In the genomic region with DNA sequence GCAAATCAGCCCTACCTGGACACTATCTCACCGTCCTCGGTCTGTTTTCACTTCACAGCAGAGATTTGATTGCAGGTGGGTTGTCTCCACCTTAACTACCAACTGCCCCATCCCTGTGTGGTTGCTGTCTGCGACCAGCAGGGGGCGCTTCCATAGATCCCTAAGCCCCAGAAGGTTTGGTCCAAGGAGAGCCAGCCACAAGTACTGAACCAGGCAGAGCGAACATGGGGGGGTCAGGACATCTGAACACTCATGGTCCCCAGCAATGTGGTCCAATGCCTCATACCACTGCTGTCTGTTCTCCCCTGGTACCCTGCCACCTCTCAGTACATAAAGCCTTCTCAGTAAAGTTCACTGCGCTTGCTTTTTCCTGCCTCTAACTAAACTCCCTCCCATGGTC, we compare ENCODE assay signal across 8 mouse cellular contexts. TPM values are rescaled to one million over a fixed set of nuclear protein-coding genes. Genes with fewer than 3 reads are reported as not detected.
A peak's percentile ranks its signal among the peaks of the same experiment; 100 is the strongest.
DNase-seq lines count a peak whose midpoint lies in the region; ATAC-seq and TF ChIP-seq lines count a peak whose summit lies in the region.

No protein-coding gene starts in this region.

- ATAC-seq in G1E (ENCODE audit: extremely low read depth, insufficient number of reproducible peaks, low FRiP score, poor library complexity, severe bottlenecking), result peak; percentile 36; the same call in 1 of the 2 replicates
- ATAC-seq in heart, embryonic 16.5 days (replicated peaks; ENCODE audit: extremely low read depth, insufficient read depth, low FRiP score), result no peak
- ATAC-seq in lung, embryonic 15.5 days (ENCODE audit: borderline replicate concordance, extremely low read depth, low FRiP score, low TSS enrichment), result no peak

- peak; percentile 86 for TF ChIP-seq CTCF in G1E (IDR thresholded peaks at IDR 0.05; ENCODE audit: low read depth, low read length)
- TF ChIP-seq CTCF in brain, embryonic 14.5 days (IDR thresholded peaks at IDR 0.05; ENCODE audit: borderline replicate concordance, extremely low read depth, insufficient read depth, insufficient read length), result peak; percentile 91

- no peaks in the 10 kb centered on the region for H3K36me3 ChIP-seq in G1E (replicated peaks)
- no peaks in the 10 kb centered on the region for H3K36me3 ChIP-seq in forebrain, embryonic 10.5 days (replicated peaks)
- H3K36me3 ChIP-seq in heart, embryonic 16.5 days (ENCODE audit: control insufficient read depth, insufficient read depth), result no peaks in the 10 kb centered on the region
- H3K36me3 ChIP-seq in lung, embryonic 15.5 days, result no peaks in the 10 kb centered on the region

- H3K4me2 ChIP-seq in heart, embryonic 16.5 days (ENCODE audit: low read depth, low read length), result peak overlapping the region; percentile 95
- H3K4me2 ChIP-seq in lung, embryonic 15.5 days, result peak overlapping the region; percentile 91

- DNase-seq in G1E (ENCODE audit: low spot score), result peak; percentile 60
- peak; percentile 71 for DNase-seq in brain, embryonic 14.5 days (ENCODE audit: low read depth)
- peak; percentile 71 for DNase-seq in forebrain, embryonic 10.5 days (ENCODE audit: extremely low spot score, low spot score)
- peak; percentile 83 for DNase-seq in kidney, postnatal 14 days
- DNase-seq in right cerebral cortex, postnatal 10 days (ENCODE audit: low spot score in 2 of 2), result peak; percentile 71 to 77
- DNase-seq in urinary bladder, postnatal 36 days (ENCODE audit: low spot score in 2 of 2), result peak; percentile 49 to 67

- peaks cover 66% of the 10 kb centered on the region for H3K4me1 ChIP-seq in G1E (ENCODE audit: insufficient read depth, low read depth, low read length)
- peaks cover 68% of the 10 kb centered on the region for H3K4me1 ChIP-seq in forebrain, embryonic 10.5 days
- peaks cover 46% of the 10 kb centered on the region for H3K4me1 ChIP-seq in heart, embryonic 16.5 days (ENCODE audit: control insufficient read depth, insufficient read depth, low read length)
- peaks cover 57% of the 10 kb centered on the region for H3K4me1 ChIP-seq in lung, embryonic 15.5 days

- H3K9ac ChIP-seq in heart, embryonic 16.5 days (ENCODE audit: low read length), result peak overlapping the region; percentile 24; the same call in 1 of the 2 replicates
- 0 out of 2 replicates have a peak overlapping the region, but pooled peaks have one; percentile 75 for H3K9ac ChIP-seq in lung, embryonic 15.5 days

- WGBS in forebrain, embryonic 10.5 days, result 17% methylated on average over 6 of the region's 6 CpGs
- 11% methylated on average over 6 of the region's 6 CpGs for WGBS in heart, embryonic 16.5 days
- WGBS in lung, embryonic 15.5 days, result 11% methylated on average over 6 of the region's 6 CpGs

- H3K9me3 ChIP-seq in G1E (replicated peaks), result no peaks in the 10 kb centered on the region
- no peaks in the 10 kb centered on the region for H3K9me3 ChIP-seq in forebrain, embryonic 10.5 days
- no peaks in the 10 kb centered on the region for H3K9me3 ChIP-seq in heart, embryonic 16.5 days (replicated peaks; ENCODE audit: control insufficient read depth, low read length)
- H3K9me3 ChIP-seq in lung, embryonic 15.5 days, result no peaks in the 10 kb centered on the region

- no peak for TF ChIP-seq POLR2A in brain, embryonic 14.5 days (IDR thresholded peaks at IDR 0.05; ENCODE audit: borderline replicate concordance, extremely low read depth, insufficient read depth, insufficient read length, poor library complexity, severe bottlenecking)

- H3K4me3 ChIP-seq in G1E (ENCODE audit: low read depth, low read length), result no peak overlapping the region
- H3K4me3 ChIP-seq in forebrain, embryonic 10.5 days, result peak overlapping the region; percentile 72; the same call in 1 of the 2 replicates
- peak overlapping the region; percentile 67 for H3K4me3 ChIP-seq in heart, embryonic 16.5 days (ENCODE audit: low read length)
- peak overlapping the region; percentile 68 for H3K4me3 ChIP-seq in lung, embryonic 15.5 days

- H3K27ac ChIP-seq in forebrain, embryonic 10.5 days, result no peak overlapping the region
- H3K27ac ChIP-seq in heart, embryonic 16.5 days (ENCODE audit: low read length), result no peak overlapping the region
- H3K27ac ChIP-seq in lung, embryonic 15.5 days, result no peak overlapping the region

- H3K27me3 ChIP-seq in G1E (ENCODE audit: insufficient read depth, low read length), result peaks cover 61% of the 10 kb centered on the region
- H3K27me3 ChIP-seq in forebrain, embryonic 10.5 days (ENCODE audit: poor library complexity, severe bottlenecking), result peaks cover 57% of the 10 kb centered on the region
- H3K27me3 ChIP-seq in heart, embryonic 16.5 days (ENCODE audit: control insufficient read depth, insufficient read depth, low read length), result no peaks in the 10 kb centered on the region
- no peaks in the 10 kb centered on the region for H3K27me3 ChIP-seq in lung, embryonic 15.5 days

RNA-seq across cellular contexts. Expression of a gene that starts 1.8 kb away (rescaled TPM):
- total RNA-seq in G1E (2014; fragmentation: Nextera tagmentation), result 0.53 and 3.7 TPM in 2 replicates
- total RNA-seq in G1E (2017), result 0.93 and 1.2 TPM in 2 replicates
- 0.51 and 0.72 TPM in 2 replicates for polyA plus RNA-seq in G1E (2012)
- polyA plus RNA-seq in brain, embryonic 14.5 days (2012; rRNA removed), result 82.4 and 85.0 TPM in 2 replicates
- polyA plus RNA-seq in forebrain, embryonic 10.5 days (2016; fragmentation: Nextera tagmentation; extraction: Ambion mirVana), result 14.4 and 14.9 TPM in 2 replicates
- 28.9 and 33.7 TPM in 2 replicates for polyA plus RNA-seq in heart, embryonic 16.5 days (2015; fragmentation: Nextera tagmentation; extraction: Ambion mirVana)
- 40.4 and 45.7 TPM in 2 replicates for polyA plus RNA-seq in lung, embryonic 15.5 days (2015; fragmentation: Nextera tagmentation; extraction: Ambion mirVana)

RNA-seq across cellular contexts. Expression of a gene that starts 17.1 kb away (rescaled TPM):
- total RNA-seq in G1E (2014; fragmentation: Nextera tagmentation) (92.6 and 95.8 TPM in 2 replicates), G1E (2017) (65.5 and 66.1 TPM in 2 replicates)
- 18.5 and 33.8 TPM in 2 replicates for polyA plus RNA-seq in G1E (2012)
- 98.3 and 144 TPM in 2 replicates for polyA plus RNA-seq in brain, embryonic 14.5 days (2012; rRNA removed)
- 176 and 179 TPM in 2 replicates for polyA plus RNA-seq in forebrain, embryonic 10.5 days (2016; fragmentation: Nextera tagmentation; extraction: Ambion mirVana)
- polyA plus RNA-seq in heart, embryonic 16.5 days (2015; fragmentation: Nextera tagmentation; extraction: Ambion mirVana), result 123 and 134 TPM in 2 replicates
- polyA plus RNA-seq in lung, embryonic 15.5 days (2015; fragmentation: Nextera tagmentation; extraction: Ambion mirVana), result 161 and 164 TPM in 2 replicates

RNA-seq across cellular contexts. Expression of a gene that starts 36.2 kb away (rescaled TPM):
- total RNA-seq in G1E (2014; fragmentation: Nextera tagmentation), result 56.3 and 75.9 TPM in 2 replicates
- total RNA-seq in G1E (2017), result 54.0 and 61.0 TPM in 2 replicates
- 450 and 629 TPM in 2 replicates for polyA plus RNA-seq in G1E (2012)
- polyA plus RNA-seq in brain, embryonic 14.5 days (2012; rRNA removed), result 81.3 and 82.0 TPM in 2 replicates
- 178 and 180 TPM in 2 replicates for polyA plus RNA-seq in forebrain, embryonic 10.5 days (2016; fragmentation: Nextera tagmentation; extraction: Ambion mirVana)
- polyA plus RNA-seq in heart, embryonic 16.5 days (2015; fragmentation: Nextera tagmentation; extraction: Ambion mirVana), result 88.2 and 98.8 TPM in 2 replicates
- polyA plus RNA-seq in lung, embryonic 15.5 days (2015; fragmentation: Nextera tagmentation; extraction: Ambion mirVana), result 104 and 105 TPM in 2 replicates

RNA-seq across cellular contexts. Expression of a gene that starts 36.2 kb away (rescaled TPM):
- total RNA-seq in G1E (2014; fragmentation: Nextera tagmentation), result 60.7 and 68.8 TPM in 2 replicates
- total RNA-seq in G1E (2017), result 38.2 and 49.3 TPM in 2 replicates
- 109 and 133 TPM in 2 replicates for polyA plus RNA-seq in G1E (2012)
- polyA plus RNA-seq in brain, embryonic 14.5 days (2012; rRNA removed), result 60.1 and 62.3 TPM in 2 replicates
- polyA plus RNA-seq in forebrain, embryonic 10.5 days (2016; fragmentation: Nextera tagmentation; extraction: Ambion mirVana), result 51.1 and 56.6 TPM in 2 replicates
- polyA plus RNA-seq in heart, embryonic 16.5 days (2015; fragmentation: Nextera tagmentation; extraction: Ambion mirVana), result 194 and 209 TPM in 2 replicates
- polyA plus RNA-seq in lung, embryonic 15.5 days (2015; fragmentation: Nextera tagmentation; extraction: Ambion mirVana), result 63.0 and 68.0 TPM in 2 replicates

RNA-seq across cellular contexts. Expression of a gene that starts 43.5 kb away (rescaled TPM):
- 5.5 and 7.7 TPM in 2 replicates for total RNA-seq in G1E (2014; fragmentation: Nextera tagmentation)
- 3.3 and 4.5 TPM in 2 replicates for total RNA-seq in G1E (2017)
- 20.5 and 26.3 TPM in 2 replicates for polyA plus RNA-seq in G1E (2012)
- polyA plus RNA-seq in brain, embryonic 14.5 days (2012; rRNA removed), result 9.0 and 11.1 TPM in 2 replicates
- 11.9 and 13.5 TPM in 2 replicates for polyA plus RNA-seq in forebrain, embryonic 10.5 days (2016; fragmentation: Nextera tagmentation; extraction: Ambion mirVana)
- polyA plus RNA-seq in heart, embryonic 16.5 days (2015; fragmentation: Nextera tagmentation; extraction: Ambion mirVana), result 17.4 and 19.8 TPM in 2 replicates
- polyA plus RNA-seq in lung, embryonic 15.5 days (2015; fragmentation: Nextera tagmentation; extraction: Ambion mirVana), result 28.7 and 29.3 TPM in 2 replicates
